Mouse (Mus musculus) lung, postnatal 0 days (tissue): ENCODE measurements around the gene Sbf2. TPM values are rescaled to one million over a fixed set of nuclear protein-coding genes. Genes with fewer than 3 reads are reported as not detected.

Experiments
- ATAC-seq: fragments of 200-750 bp; cut with Nextera tagmentation; 2 replicates; pipeline ENCODE4 v1.8.0; 2017; ENCODE audit warnings: moderate library complexity
- DNase-seq: peaks from one replicate; pipeline ENCODE4 v3.0.0-alpha.2; 2016; ENCODE audit warnings: low spot score
- H3K27ac ChIP-seq: fragments of 300-500 bp; sonication (generic); 2 replicates; pipeline ENCODE4 v1.5.1; 2014; ENCODE audit warnings: antibody characterized with exemption, mild to moderate bottlenecking, low read length, mixed read lengths
- H3K27me3 ChIP-seq: fragments of 300-500 bp; sonication (generic); replicated peaks from 2 replicates; pipeline ENCODE4 v1.6.1; 2014; ENCODE audit warnings: low read length, mixed read lengths; ENCODE audit not compliant: insufficient read depth
- H3K36me3 ChIP-seq: fragments of 300-500 bp; sonication (generic); 2 replicates; pipeline ENCODE4 v1.6.1; 2014; ENCODE audit warnings: low read length, mixed read lengths; ENCODE audit not compliant: insufficient read depth
- H3K4me1 ChIP-seq: fragments of 300-500 bp; sonication (generic); 2 replicates; pipeline ENCODE4 v1.6.1; 2014; ENCODE audit warnings: antibody characterized with exemption, low read depth, low read length, mixed read lengths; ENCODE audit not compliant: insufficient read depth
- H3K4me2 ChIP-seq: fragments of 300-500 bp; sonication (generic); replicated peaks from 2 replicates; pipeline ENCODE4 v1.6.1; 2014; ENCODE audit warnings: low read depth, mild to moderate bottlenecking, low read length, moderate library complexity, mixed read lengths
- H3K4me3 ChIP-seq: fragments of 300-500 bp; sonication (generic); 2 replicates; pipeline ENCODE4 v1.5.1; 2014; ENCODE audit warnings: low read depth, low read length
- H3K9ac ChIP-seq: fragments of 300-500 bp; sonication (generic); replicated peaks from 2 replicates; pipeline ENCODE4 v1.6.1; 2014; ENCODE audit warnings: low read depth, mild to moderate bottlenecking
- H3K9me3 ChIP-seq: fragments of 300-500 bp; sonication (generic); 2 replicates; pipeline ENCODE4 v1.6.1; 2016; ENCODE audit warnings: low read length, mixed read lengths
- CTCF ChIP-seq: IDR thresholded peaks from 2 replicates; pipeline ENCODE4 v1.5.1; 2016; ENCODE audit warnings: antibody characterized with exemption, mild to moderate bottlenecking
- EP300 ChIP-seq: IDR thresholded peaks from 2 replicates; pipeline ENCODE4 v1.6.1; 2016; ENCODE audit warnings: antibody characterized with exemption, mild to moderate bottlenecking, control low read depth
- WGBS: fragments of 180-500 bp; shearing (Covaris S2); extraction: QIAGEN DNeasy Blood & Tissue Kit; methylation state at CpG from one replicate; pipeline ENCODE4 v1.1.7; 2014; 5-methylcytosine and 5-hydroxymethylcytosine counted together
- polyA plus RNA-seq: library from polyadenylated mRNA; unstranded; fragments of >200 nt; fragmentation: Nextera tagmentation; extraction: Ambion mirVana; gene quantifications from 2 replicates; pipeline ENCODE4 v1.2.1, GENCODE M21; 2015

Sbf2 gene
- polyA plus RNA-seq, 1 experiment from 2014 or later, result 23.3 TPM

DNA sequence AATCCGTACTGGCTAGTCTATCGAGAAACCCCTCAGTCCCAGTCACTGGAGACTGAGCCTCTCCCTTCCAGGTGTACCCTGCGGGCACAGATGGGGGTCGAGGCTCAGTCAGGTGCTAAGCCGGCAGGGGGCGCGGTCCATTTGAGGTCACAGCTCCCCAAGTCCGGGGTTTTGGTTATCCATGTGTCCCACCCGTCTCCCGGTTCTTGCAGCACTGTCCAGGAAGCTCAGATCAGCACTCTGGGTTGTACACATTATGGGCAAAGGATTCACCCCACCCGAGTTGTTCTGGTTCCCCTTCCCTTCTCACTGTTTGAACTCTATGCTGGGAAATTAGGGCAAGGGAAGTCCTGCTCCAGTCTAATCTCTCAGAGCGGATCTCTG lies 12.4 kb upstream of the Sbf2 start:
- 0 out of 2 replicates have a peak, but pooled peaks cover 6% of the 10 kb centered on the region for H3K27me3 ChIP-seq
- peak; percentile 35 for DNase-seq
- peaks cover 37% of the 10 kb centered on the region; the same call in 1 of the 2 replicates for H3K4me1 ChIP-seq
- H3K4me3 ChIP-seq, result peak overlapping the region; percentile 55
- TF ChIP-seq EP300 (no peak), CTCF (peak; percentile 44)
- no peaks in the 10 kb centered on the region for H3K36me3 ChIP-seq
- peak overlapping the region; percentile 87 for H3K4me2 ChIP-seq
- H3K9me3 ChIP-seq, result no peaks in the 10 kb centered on the region
- WGBS, result 4% methylated on average over 12 of the region's 12 CpGs
- ATAC-seq, result no peak
- no peak overlapping the region for H3K27ac ChIP-seq
- no peak overlapping the region for H3K9ac ChIP-seq

- H3K4me3 ChIP-seq, result peak overlapping the region; percentile 55; the same call in 1 of the 2 replicates
- WGBS, result 15% methylated on average over 28 of the region's 28 CpGs
- no peak overlapping the region for H3K9ac ChIP-seq
- H3K27me3 ChIP-seq, result 0 out of 2 replicates have a peak, but pooled peaks cover 6% of the 10 kb centered on the region
- H3K4me2 ChIP-seq, result peak overlapping the region; percentile 87
- H3K27ac ChIP-seq, result no peak overlapping the region
- TF ChIP-seq EP300, result no peak
- no peak for DNase-seq
- no peak for ATAC-seq
- H3K4me1 ChIP-seq, result peaks cover 37% of the 10 kb centered on the region; the same call in 1 of the 2 replicates
- H3K36me3 ChIP-seq, result no peaks in the 10 kb centered on the region
- H3K9me3 ChIP-seq, result no peaks in the 10 kb centered on the region
Measured at GRCm38 (mm10) chr7:110626186-110627098, 11.7 kb upstream of the Sbf2 start.

- H3K36me3 ChIP-seq, result no peaks in the 10 kb centered on the region
- DNase-seq (no peak), ATAC-seq (no peak)
- no peak overlapping the region for H3K27ac ChIP-seq
- peak overlapping the region; percentile 12 for H3K4me3 ChIP-seq
- H3K27me3 ChIP-seq, result 0 out of 2 replicates have a peak, but pooled peaks cover 6% of the 10 kb centered on the region
- peaks cover 31% of the 10 kb centered on the region; the same call in 1 of the 2 replicates for H3K4me1 ChIP-seq
- H3K4me2 ChIP-seq, result peak overlapping the region; percentile 87
- WGBS, result 62% methylated on average over 10 of the region's 10 CpGs
- H3K9me3 ChIP-seq, result no peaks in the 10 kb centered on the region
- TF ChIP-seq EP300, result no peak
- no peak for TF ChIP-seq CTCF
- no peak overlapping the region for H3K9ac ChIP-seq
Measured at GRCm38 (mm10) chr7:110625489-110625888, 10.8 kb upstream of the Sbf2 start.

DNA sequence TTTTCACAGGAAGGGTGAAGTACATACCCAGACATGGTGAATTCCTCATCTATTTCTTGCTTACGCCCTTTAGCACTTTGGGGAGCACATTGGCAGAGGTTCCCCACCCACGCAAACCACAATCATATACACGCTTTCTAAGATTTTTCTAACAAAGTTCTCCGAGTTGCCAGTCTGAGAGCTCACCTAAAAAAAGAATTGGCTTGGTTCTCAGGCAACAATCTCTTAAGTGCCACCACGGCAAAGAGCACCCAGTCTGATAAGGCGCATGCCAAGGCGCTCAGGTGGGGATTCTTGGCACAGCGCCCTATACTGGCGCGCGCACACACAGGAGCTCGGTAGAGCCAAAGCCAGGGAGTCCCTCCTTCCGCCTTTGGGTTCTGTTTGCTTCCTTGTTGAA lies 10.2 kb upstream of the Sbf2 start:
- H3K9ac ChIP-seq, result no peak overlapping the region
- no peaks in the 10 kb centered on the region for H3K9me3 ChIP-seq
- peak; percentile 71 for ATAC-seq
- peaks cover 31% of the 10 kb centered on the region; the same call in 1 of the 2 replicates for H3K4me1 ChIP-seq
- H3K4me2 ChIP-seq, result peak overlapping the region; percentile 87; the same call in 1 of the 2 replicates
- H3K27ac ChIP-seq, result no peak overlapping the region
- no peak overlapping the region for H3K4me3 ChIP-seq
- DNase-seq, result peak; percentile 71
- WGBS, result 66% methylated on average over 13 of the region's 13 CpGs
- H3K36me3 ChIP-seq, result no peaks in the 10 kb centered on the region
- H3K27me3 ChIP-seq, result 0 out of 2 replicates have a peak, but pooled peaks cover 6% of the 10 kb centered on the region
- TF ChIP-seq EP300 (no peak), CTCF (no peak)

DNA sequence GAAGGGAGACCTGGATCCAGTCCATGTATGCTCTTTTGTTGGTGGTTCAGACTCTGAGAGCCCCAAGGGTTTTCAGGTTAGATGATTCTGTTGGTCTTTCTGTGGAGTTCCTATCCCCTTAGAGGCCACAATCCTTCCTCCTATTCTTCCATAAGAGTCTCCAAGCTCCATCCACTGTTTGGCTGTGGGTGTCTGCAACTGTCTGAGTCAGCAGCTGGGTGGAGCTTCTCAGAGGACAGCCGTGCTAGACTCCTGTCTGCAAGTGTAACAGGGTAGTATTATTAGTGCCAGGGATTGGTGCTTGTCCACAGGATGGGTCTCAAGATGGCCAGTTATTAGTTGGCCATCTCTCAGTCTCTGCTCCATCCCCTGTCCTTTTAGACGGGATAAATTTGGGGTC lies 9.3 kb upstream of the Sbf2 start:
- Histone ChIP-seq H3K27me3 (0 out of 2 replicates have a peak, but pooled peaks cover 6% of the 10 kb centered on the region), H3K9me3 (no peaks in the 10 kb centered on the region), H3K36me3 (no peaks in the 10 kb centered on the region), H3K4me1 (peaks cover 26% of the 10 kb centered on the region; the same call in 1 of the 2 replicates), H3K4me3 (no peak overlapping the region), H3K27ac (no peak overlapping the region), H3K9ac (no peak overlapping the region), H3K4me2 (no peak overlapping the region)
- TF ChIP-seq EP300, result no peak
- no peak for TF ChIP-seq CTCF
- no peak for DNase-seq
- 49% methylated on average over 2 of the region's 2 CpGs for WGBS
- no peak for ATAC-seq

GRCm38 (mm10) chr7:110619086-110619611 lies 4.4 kb upstream of the Sbf2 start:
- no peaks in the 10 kb centered on the region for H3K27me3 ChIP-seq
- H3K9ac ChIP-seq, result no peak overlapping the region
- H3K36me3 ChIP-seq, result no peaks in the 10 kb centered on the region
- WGBS, result 10% methylated on average over 9 of the region's 9 CpGs
- H3K4me3 ChIP-seq, result no peak overlapping the region
- H3K4me2 ChIP-seq, result no peak overlapping the region
- peaks cover 12% of the 10 kb centered on the region for H3K4me1 ChIP-seq
- no peak overlapping the region for H3K27ac ChIP-seq
- ATAC-seq (no peak), DNase-seq (no peak)
- no peak for TF ChIP-seq EP300
- TF ChIP-seq CTCF, result no peak
- H3K9me3 ChIP-seq, result no peaks in the 10 kb centered on the region
